Mouse (Mus musculus) megakaryocyte, embryonic 14.5 days (primary cell): ENCODE results near the gene Olfr1056.

Experiments
- FLI1 ChIP-seq: IDR thresholded peaks from 2 replicates; pipeline ENCODE4 v1.6.1; 2012; ENCODE audit warnings: low read length, inconsistent platforms, mixed read lengths
- GATA1 ChIP-seq: IDR thresholded peaks from 3 replicates; pipeline ENCODE4 v1.6.1; 2012; ENCODE audit warnings: mixed read lengths, low read length, inconsistent platforms, borderline replicate concordance

GRCm38 (mm10) chr2:86350184-86350583 is 12.1 kb downstream of the Olfr1056 start, which contains the start of gene Olfr1055:
- TF ChIP-seq FLI1 = no peak
- no peak for TF ChIP-seq GATA1
